Mouse (Mus musculus): ENCODE measurements around the gene Dpep3.

The Dpep3 gene

DNA sequence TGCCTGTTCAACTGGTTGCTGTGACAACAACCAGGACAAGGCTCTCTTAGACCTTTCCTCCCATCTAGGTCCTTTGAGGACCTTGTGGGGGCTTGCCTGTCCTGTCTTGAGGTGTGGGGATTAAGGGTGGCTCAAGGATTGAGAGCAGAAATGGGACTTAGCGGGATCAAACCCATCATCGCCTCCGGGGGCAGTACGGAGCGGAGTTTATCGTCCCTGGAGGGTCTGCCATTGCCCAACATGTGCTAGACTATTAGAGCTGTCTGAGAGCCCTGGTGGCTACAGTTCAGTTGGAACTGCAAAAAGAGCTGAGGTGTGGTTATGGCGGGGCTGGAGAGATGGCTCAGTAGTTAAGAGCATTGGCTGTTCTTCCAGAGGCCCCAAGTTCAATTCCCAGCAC is 3.9 kb downstream of the Dpep3 start:
- no peak for DNase-seq (ENCODE audit: low read depth, low spot score)

DNA sequence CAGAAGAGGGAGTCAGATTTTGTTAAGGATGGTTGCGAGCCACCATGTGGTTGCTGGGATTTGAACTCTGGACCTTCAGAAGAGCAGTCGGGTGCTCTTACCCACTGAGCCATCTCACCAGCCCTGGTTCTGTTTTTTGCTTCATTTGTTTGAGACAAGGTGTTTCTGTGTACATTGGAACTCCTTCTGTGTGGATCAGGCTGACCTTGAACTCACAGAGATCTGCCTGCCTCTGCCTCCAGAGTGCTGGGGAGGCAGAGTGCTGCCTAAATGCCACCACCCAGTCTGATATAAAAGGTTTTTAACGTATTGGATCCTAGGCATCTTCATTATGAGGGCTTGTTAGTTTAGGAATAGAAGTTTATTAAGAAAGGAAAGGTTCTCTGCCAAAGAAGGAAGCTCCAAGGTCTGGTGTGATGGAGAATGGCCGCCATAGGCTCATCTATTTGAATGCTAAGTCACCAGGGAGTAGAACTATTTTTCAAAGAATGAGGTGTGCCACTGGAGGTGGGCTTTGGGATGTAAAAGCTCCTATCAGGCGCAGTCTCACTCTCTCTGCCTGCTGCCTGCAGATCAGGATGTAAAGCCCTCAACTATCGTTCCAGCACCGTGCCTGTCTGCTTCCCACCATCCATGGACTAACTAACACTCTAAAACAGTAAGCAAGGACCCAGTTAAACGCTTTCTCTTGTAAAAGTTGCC is 8.1 kb downstream of the Dpep3 start:
- DNase-seq (ENCODE audit: low read depth, low spot score), result no peak

DNA sequence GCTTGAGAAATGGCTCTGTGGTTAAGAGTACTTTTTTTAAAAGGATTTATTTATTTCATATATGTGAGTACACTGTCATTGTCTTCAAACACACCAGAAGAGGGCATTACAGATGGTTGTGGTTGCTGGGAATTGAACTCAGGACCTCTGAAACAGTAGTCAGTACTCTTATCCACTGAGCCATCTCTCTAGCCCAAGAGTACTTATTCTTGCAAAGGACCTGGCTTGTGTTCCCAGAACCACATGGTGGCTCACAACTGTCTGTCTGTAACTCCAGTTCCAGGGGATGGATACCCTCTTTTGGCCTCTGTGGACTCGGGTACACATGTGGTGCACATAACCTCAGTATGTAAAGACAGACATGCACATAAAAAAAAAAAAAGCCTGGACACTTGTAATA is 9.9 kb downstream of the Dpep3 start:
- DNase-seq (ENCODE audit: low read depth, low spot score), result no peak

DNA sequence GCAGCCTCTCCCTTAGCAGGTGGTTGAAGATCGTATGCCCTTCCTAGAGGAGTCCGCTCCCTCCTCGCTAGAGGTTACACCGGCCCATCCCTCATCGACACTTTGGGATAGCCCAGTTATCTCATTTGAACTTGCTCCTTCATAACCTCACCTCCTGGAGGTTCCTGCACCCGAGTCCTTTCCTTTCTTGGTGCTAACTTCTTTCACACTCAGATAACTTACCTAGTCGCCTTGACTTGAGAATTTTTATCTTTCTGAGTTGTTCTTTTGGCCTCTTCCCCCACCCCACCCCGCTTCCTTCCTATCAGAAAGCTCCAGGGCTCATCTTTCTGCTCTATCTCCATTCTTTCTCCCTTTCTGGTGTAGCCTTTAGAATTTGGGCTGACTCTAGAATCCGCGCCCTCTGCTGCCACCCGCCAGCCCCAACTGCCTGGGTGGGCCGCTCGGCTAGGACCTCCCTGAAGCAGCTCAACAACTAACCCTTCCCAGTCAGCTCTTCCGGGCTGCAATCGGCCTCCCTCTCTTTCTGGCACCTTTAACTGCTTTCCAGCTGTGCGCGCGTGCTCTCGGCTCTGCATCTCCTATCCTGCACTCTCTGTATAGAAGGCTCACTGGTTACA is 12.4 kb downstream of the Dpep3 start:
- no peak for DNase-seq (ENCODE audit: low read depth, low spot score)

DNA sequence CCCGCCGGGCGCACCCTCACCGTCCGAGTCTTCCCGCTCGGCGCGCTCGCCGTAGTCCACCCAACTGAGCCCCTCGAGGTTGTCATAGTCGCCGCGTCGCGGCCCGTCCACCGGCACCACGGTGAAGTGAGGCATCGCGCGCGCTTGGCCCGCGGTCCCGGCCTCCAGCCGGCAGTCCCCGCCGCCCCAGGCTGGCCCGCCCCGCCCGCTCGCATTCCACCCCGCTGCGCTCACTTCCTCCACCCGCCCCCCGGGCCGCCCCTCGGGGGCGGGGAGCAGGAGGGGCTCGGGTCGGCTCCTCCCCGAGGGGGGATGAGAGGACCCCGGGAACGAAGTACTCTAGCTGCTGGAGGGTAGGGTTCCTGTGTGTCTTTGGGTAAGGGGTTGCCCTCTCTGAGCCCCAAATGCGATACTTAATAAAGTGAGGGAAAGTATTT is 13.3 kb downstream of the Dpep3 start, which contains the start of gene Slc12a4:
Gene Slc12a4 (minus strand): TSS at position 193 of the 437 bp plus-strand sequence.
- DNase-seq (ENCODE audit: low read depth, low spot score), result no peak

DNA sequence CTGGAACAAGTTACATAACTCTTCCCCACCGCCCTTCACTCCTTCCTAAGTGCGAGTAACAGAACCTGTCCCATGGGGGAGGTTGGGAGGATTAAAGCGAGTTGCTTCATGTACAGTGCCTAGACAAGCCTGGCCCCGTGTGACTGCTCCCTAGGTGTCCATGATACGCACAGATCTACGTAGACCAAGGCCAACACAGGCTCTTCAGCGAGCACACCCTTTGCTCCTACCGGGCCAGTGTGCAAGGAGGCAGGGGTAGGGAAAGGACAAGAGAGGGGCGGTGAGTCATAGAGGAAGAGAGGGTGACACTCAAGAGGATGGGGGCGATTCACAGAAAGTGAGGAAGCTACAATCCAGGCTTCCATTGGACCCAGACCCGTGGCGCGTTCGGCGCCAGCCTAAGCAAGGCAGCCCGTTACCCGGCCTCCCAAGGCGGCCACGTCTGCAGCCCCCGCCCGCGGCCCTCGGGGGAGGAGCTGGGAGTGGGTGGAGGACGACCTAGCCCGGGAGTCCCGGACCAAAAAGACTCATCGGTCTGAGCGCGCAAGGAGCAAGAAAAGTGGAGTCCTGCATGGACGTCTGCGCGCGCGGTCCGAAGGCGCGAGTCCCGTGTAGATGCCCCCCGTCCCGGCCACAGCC is 13.8 kb downstream of the Dpep3 start:
- DNase-seq (ENCODE audit: low read depth, low spot score), result peak; percentile 56

DNA sequence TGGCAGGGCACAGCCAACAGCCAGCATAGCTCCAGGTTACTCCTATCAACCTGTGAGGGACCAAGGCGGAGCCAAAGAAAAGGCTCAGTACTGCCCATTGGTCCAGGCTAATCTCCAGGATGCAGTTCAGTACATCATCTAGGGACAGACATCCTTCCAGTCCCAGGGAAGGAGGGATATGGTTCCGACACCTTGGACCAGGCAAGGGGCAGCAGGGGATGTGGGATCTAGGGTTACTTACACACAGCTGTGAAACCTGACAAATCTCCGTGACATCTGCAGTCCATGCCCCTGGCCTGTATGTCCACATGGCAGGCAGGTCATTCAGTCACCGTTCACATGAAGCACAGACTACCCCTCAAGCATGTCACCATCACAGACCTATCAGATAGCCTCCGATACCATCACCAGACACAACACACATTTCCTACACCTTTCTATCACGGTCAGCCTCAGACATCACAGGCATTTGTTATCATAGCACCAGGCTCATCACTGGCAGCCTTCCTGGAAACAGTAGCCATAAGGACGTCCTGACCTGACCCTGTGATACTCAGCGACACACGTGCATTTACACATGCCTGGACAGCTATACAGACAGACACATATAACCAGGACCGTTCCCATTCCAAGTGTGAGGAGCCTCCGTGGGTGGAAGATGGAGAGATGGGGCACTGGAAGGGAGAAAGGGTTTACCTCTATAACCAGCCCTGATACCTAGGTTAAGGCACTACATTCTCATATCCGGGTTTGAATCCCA is 14.5 kb downstream of the Dpep3 start:
- DNase-seq (ENCODE audit: low read depth, low spot score), result no peak

DNA sequence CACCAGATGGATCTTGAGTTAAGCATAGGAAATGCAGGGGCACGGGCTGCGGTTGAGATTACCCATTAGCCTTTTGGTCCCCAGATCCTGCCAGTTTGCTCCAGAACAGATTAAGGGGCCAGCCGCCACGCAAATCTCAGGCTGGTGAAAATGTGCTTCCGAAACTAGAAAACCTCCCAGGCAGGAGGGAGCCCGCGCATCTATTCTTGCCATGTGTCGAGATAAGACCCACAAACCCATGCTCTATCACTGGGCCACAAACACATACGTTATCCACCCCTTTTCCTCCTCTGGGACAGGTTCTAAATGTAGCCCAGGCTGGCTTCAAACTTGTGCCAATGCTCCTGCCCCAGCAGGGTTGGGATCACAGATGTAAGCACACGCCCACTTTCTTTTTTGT is 17.7 kb downstream of the Dpep3 start:
- no peak for DNase-seq (ENCODE audit: low read depth, low spot score)

DNA sequence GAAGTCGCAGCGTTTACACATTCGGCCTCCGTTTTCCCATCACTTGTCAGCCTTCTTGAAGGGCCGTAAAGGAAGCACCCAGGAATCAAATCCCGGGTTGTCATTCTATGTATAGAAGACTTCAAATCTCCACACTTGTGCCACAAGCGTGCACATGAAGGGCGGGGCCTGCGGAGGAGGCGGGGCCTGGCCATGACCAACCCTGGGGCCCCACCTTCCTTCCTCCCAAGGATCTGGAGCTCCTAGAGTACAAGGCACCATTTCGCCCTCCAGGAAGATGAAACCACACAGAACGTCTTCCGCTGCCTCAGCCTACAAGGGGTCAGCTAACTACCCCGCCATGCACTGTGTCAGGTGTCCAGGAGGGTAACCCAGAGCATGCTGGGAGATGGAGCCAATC is 18.1 kb downstream of the Dpep3 start:
- DNase-seq (ENCODE audit: low read depth, low spot score), result no peak

DNA sequence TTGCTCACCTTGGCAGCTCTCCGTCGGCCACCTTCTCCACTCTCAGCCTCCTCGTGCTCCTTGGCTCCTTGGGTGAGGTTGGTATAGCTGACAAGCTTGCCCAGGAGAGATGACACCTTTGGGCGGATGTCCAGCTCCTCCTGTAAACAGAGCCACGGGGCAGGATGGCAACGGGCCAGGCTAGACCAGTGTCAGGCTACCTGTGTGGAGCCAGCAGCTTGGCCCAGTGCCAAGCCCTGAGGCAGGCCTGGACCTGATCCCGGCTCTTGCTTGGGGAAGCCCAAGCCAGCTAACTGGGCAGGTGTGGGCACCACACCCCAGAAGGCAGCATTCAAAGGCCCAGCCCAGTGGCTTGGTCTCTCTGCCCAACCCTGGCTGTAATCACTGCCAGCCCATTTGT is 19.9 kb downstream of the Dpep3 start:
- DNase-seq (ENCODE audit: low read depth, low spot score), result peak; percentile 96

DNA sequence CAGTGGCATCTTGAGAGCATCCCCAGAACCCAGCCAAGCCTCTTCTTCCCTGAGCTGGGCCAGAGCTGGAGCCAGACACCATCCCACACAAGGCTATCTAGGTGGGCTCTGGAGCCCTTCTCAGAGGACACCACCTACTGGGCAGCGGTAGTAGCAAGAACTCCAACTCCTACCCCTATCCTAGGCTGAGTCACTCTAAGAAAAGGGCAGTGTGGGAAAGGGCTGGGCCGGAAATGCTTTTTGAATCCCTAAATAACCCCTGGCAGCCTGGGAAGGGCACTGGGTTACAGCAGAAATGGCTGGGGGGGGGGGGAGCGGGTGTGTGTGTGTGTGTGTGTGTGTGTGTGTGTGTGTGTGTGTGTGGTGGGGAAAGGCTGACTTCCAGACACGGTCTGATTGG is 21.4 kb downstream of the Dpep3 start:
- peak; percentile 59 for DNase-seq (ENCODE audit: low read depth, low spot score)

DNA sequence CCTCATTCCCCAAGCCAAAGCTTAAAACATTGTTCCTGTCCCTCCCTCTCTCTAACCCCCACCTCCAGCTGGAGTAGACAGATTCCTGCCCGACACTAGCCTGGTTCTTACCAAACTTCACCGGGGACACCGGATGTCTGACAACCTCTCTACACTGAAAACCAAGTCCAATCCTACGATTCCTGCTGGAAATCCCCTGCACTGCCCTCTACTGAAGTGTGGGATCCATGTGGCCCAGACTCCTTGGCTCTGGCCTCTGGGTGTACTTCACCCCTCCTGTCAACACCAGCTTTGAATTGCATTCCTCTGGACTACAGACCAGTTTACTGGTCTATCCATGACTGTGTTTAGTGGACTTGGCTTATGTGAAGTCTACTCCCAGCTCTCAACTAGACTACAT is 22.7 kb downstream of the Dpep3 start:
- no peak for DNase-seq (ENCODE audit: low read depth, low spot score)

DNA sequence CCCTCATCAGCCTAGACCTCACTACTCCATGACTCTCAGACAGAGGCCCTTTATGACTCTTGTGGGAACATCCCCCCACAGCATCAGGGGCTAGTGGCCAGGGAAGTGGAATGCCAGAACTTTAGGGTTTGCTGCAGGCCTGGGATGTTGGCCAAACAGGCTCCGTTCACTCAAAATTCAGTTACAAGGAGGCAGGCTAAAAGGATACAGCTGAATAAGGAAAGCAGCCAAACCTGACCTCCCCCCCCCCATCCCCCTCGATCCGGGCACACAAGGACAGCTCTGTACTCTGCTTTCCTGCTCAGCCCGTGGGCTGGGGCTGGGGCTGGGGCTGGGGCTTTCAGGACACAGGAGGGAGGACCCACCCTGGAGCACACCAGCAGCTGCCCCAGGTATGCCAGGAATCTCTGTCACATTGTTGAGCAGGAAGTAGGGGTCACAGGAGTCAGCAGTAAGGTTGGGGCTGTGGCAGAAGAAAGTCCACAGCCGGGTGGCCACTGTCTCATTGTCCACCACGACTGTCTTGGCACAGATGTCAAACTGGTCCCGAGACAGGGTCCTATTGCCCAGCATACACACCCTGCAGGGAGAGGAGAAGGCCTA is 28.1 kb downstream of the Dpep3 start:
- DNase-seq (ENCODE audit: low read depth, low spot score), result no peak

DNA sequence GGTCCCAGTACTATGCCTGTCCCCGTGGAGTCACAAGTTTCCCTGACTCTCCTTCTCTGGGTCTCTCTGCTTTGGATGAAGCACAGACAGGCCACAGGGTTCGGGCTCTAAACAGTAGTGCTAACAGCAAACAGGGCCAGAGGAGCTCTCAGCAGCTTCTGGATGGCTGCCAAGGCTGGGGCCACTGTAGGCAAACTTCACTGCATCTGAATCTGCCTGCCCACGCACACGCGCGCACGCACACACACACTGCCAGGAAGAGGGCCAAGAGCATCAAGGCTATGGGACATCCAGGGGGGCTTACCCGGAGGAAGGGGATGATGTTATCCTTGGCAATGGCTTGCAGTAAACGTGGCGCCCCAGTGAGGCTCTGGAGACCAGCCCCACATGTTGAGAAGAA is 29.9 kb downstream of the Dpep3 start:
- DNase-seq (ENCODE audit: low read depth, low spot score), result no peak

DNA sequence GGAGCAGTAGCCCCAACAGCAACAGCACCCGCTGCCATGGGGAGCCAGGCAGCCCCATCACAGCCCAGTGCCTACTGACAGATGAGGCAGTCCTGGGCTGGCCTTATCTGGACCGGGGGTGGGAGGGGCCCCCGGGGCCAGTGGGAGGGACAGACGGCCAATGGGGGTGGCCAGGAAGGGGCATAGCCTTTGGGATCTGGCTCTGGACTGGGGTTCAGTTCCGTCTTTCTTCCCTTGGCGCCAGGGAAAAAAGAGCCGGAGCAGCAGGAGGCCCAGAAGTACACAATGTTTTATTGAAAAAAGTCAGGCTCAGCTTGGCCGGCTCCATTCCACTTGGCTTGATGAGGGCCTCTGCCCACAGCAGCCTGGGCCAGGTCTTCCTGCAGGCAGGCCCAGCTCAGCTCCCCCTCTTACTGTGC is 35.9 kb downstream of the Dpep3 start, which contains the start of gene Lcat:
Gene Lcat (minus strand): TSS at position 62 of the 419 bp plus-strand sequence.
- DNase-seq (ENCODE audit: low read depth, low spot score), result no peak

DNA sequence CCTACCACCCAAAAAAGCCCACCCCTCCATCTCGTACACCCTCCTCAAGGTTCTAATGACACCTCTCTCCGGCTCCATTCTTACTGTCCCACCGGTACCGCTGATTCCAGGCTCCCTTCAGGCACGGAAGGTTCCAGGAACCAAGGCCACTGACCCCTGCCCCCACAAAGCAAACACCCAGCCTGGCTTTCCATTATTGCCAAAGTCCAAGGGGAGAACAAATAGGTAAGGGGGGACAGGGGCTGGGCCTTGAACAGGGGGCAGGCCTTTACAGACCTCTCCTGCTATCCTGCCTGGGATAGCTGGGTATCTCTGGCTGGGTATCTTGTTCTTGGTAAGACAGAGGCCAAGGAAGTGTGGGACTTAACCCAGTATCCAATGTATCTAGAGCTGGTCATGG is 36.7 kb downstream of the Dpep3 start:
- DNase-seq (ENCODE audit: low read depth, low spot score), result no peak

DNA sequence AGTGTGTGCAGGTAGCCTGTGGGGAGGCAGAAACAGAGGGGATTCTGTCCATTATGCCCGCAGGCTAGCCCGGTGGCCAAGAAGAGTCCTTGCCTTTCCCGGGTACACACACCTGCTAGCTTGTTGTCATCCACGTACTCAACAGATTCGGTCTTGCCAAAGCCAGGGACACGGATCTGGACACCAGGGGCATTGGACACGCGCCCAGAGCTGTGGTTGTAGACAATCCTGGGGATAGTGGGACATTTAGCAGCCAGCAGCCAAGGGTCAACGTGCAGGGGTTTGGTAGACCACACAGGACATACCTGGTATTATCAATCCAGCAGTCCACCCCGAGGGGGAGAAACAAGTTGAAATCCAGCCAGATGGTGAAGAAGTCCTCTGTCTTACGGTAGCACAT is 37.2 kb downstream of the Dpep3 start:
- DNase-seq (ENCODE audit: low read depth, low spot score), result no peak

DNA sequence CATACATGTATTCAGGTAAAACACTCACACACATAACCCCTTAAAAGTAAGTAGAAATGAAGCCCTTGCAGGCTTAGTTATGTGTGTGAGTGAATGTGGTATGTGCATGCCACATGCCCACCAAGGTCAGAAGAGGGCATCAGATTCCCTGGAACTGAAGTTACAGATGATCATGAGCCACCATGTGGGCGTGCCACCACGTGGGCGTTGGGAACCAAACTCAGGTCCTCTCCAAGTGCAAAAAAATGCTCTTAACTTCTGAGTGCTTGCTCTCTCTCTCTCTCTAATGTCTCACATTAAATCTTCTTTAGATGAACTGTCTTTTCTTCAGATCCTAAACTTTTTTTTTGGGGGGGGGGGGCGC is 40.9 kb downstream of the Dpep3 start, which contains the start of gene Psmb10:
Gene Psmb10 (minus strand): TSS at position 139 of the 364 bp plus-strand sequence.
- DNase-seq (ENCODE audit: low read depth, low spot score), result no peak

DNA sequence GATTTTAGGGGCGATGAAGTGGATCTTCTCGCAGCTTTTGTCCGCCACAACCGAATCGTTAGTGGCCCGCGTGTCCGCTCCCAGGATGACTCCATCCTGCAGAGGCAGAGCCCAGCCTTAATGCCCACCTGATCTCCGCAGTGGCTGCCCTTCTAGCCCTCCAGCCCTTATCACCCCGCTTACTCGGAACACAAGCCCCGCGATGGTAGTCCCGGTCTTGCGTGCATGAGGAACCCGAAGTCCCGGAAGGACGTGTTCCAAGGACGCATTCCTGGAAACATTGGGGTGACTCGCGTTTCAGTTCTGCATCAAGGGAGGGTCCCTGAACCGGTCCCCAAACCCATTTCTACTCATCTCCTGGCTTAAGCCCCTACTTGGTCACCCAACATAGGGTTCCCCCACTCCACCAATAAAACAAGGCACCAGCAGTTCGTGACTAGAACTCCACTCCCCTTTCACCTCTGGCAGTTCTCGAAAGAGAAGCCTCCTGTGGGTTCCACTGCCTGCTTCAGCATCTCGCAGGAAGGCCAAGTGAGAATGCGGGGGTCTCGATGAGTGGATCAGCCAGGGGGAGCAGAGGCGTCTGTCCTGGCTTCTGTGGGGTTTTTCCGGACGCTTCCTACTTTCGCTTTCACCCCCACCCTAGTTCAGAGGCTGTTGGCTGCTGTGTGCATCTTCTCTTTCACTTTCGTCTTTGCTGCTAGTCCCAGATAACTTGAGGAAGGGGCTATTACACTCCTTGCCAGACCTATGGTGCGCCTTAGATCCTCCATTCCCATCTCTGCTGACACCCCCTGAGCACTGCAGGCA is 41.5 kb downstream of the Dpep3 start:
- no peak for DNase-seq (ENCODE audit: low read depth, low spot score)

DNA sequence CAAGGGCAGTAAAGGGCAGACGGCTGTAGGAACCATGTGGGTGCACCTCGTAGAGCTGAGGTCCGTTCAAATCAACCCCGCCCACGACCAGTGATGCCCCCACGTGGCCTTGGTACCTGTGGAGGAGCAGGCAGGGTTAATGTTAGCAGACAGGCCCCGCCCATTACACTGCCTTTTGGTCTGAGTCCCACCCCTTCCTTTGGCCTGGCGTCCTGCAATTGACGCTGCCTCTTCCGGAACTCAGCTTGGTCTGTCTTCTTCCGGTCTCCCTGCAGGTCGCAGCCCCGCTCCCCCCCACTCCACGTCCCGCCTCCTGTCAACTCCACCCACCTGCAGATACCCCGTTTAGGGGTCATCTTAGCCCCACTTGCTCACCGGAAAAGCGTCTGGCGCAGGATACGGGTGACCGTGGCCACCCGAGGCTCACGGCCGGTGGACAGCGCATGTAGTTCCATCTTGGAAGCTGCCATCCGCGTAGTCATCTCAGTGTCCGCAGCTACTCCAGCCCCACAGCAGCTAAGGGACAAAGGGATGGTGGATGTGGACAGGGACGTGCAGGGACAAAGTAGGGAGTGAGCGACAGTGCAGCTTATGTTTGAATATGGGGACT is 42.3 kb downstream of the Dpep3 start:
- DNase-seq (ENCODE audit: low read depth, low spot score), result peak; percentile 89

All from skeletal muscle tissue, adult 2 months (tissue).